Mouse (Mus musculus): ENCODE measurements around the gene Spp2. TPM values are rescaled to one million over a fixed set of nuclear protein-coding genes. Genes with fewer than 3 reads are reported as not detected.
"Not testable (repeated sequence)": the region's sequence is repeated elsewhere in the genome, so short reads cannot be mapped to it uniquely, and the experiment has no call there.

The Spp2 gene
- polyA plus RNA-seq, 1 experiment from 2014 or later: 0.83 TPM

GRCm38 (mm10) chr1:88433096-88433883 lies 26.5 kb downstream of the Spp2 start:
- DNase-seq (ENCODE audit: low spot score): no peak

- no peak for DNase-seq (ENCODE audit: low spot score)
These were observed 27.3 kb downstream of the Spp2 start for GRCm38 (mm10) chr1:88434057-88434456.

GRCm38 (mm10) chr1:88437206-88438126 lies 30.7 kb downstream of the Spp2 start:
- no peak for DNase-seq (ENCODE audit: low spot score)

- no peak for DNase-seq (ENCODE audit: low spot score)
These were observed 36.6 kb downstream of the Spp2 start for GRCm38 (mm10) chr1:88443383-88443782.

- peak; percentile 53 for DNase-seq (ENCODE audit: low spot score)
These were observed 38.6 kb downstream of the Spp2 start for GRCm38 (mm10) chr1:88445400-88445799.

GRCm38 (mm10) chr1:88446270-88447030 lies 39.7 kb downstream of the Spp2 start:
- DNase-seq (ENCODE audit: low spot score): no peak

- DNase-seq (ENCODE audit: low spot score): no peak
These were observed 40.7 kb downstream of the Spp2 start for GRCm38 (mm10) chr1:88447483-88447882.

- DNase-seq (ENCODE audit: low spot score): not testable (repeated sequence)
These were observed 41.3 kb downstream of the Spp2 start for GRCm38 (mm10) chr1:88448094-88448493.

- DNase-seq (ENCODE audit: low spot score): no peak
These were observed 43.0 kb downstream of the Spp2 start for GRCm38 (mm10) chr1:88449741-88450140.

- no peak for DNase-seq (ENCODE audit: low spot score)
These were observed 43.9 kb downstream of the Spp2 start for GRCm38 (mm10) chr1:88450668-88451067.

GRCm38 (mm10) chr1:88452198-88452597 lies 45.4 kb downstream of the Spp2 start:
- DNase-seq (ENCODE audit: low spot score): no peak

GRCm38 (mm10) chr1:88454703-88455102 lies 47.9 kb downstream of the Spp2 start:
- DNase-seq (ENCODE audit: low spot score): no peak

GRCm38 (mm10) chr1:88455761-88456160 lies 49.0 kb downstream of the Spp2 start:
- no peak for DNase-seq (ENCODE audit: low spot score)

- DNase-seq (ENCODE audit: low spot score): peak; percentile 81
These were observed 49.8 kb downstream of the Spp2 start for GRCm38 (mm10) chr1:88456451-88457072.

GRCm38 (mm10) chr1:88459196-88459595 lies 52.4 kb downstream of the Spp2 start:
- DNase-seq (ENCODE audit: low spot score): no peak

GRCm38 (mm10) chr1:88459655-88460054 lies 52.9 kb downstream of the Spp2 start:
- DNase-seq (ENCODE audit: low spot score): no peak

- no peak for DNase-seq (ENCODE audit: low spot score)
These were observed 54.3 kb downstream of the Spp2 start for GRCm38 (mm10) chr1:88461096-88461495.

- peak; percentile 44 for DNase-seq (ENCODE audit: low spot score)
These were observed 55.7 kb downstream of the Spp2 start for GRCm38 (mm10) chr1:88462484-88462883.

- DNase-seq (ENCODE audit: low spot score): no peak
These were observed 56.5 kb downstream of the Spp2 start for GRCm38 (mm10) chr1:88463241-88463640.

GRCm38 (mm10) chr1:88464109-88464905 lies 57.5 kb downstream of the Spp2 start:
- DNase-seq (ENCODE audit: low spot score): no peak

All from thymus, postnatal 0 days (tissue).